Mouse (Mus musculus) testis, adult 2 months (tissue): ENCODE results near the gene Ift20. TPM values are rescaled to one million over a fixed set of nuclear protein-coding genes. Genes with fewer than 3 reads are reported as not detected.
"Not testable (repeated sequence)": the region's sequence is repeated elsewhere in the genome, so short reads cannot be mapped to it uniquely, and the experiment has no call there.

ENCODE experiments used
- H3K27ac ChIP-seq: fragments of 200-500 bp; 2 replicates; pipeline ENCODE4 v1.5.1; 2012; ENCODE audit warnings: low read depth, low read length; ENCODE audit not compliant: control insufficient read depth, insufficient read depth
- H3K27me3 ChIP-seq: fragments of 200-500 bp; 2 replicates; pipeline ENCODE4 v1.6.1; 2012; ENCODE audit warnings: mild to moderate bottlenecking, low read length, moderate library complexity; ENCODE audit not compliant: control insufficient read depth, insufficient read depth
- H3K36me3 ChIP-seq: fragments of 200-500 bp; 2 replicates; pipeline ENCODE4 v1.6.1; 2012; ENCODE audit warnings: mild to moderate bottlenecking, low read length; ENCODE audit not compliant: control insufficient read depth, insufficient read depth
- H3K4me1 ChIP-seq: fragments of 200-500 bp; 2 replicates; pipeline ENCODE4 v1.6.1; 2012; ENCODE audit warnings: low read length; ENCODE audit not compliant: control insufficient read depth, insufficient read depth
- H3K4me3 ChIP-seq: fragments of 200-500 bp; 2 replicates; pipeline ENCODE4 v1.5.1; 2012; ENCODE audit warnings: low read depth, mild to moderate bottlenecking, low read length, moderate library complexity, mixed read lengths; ENCODE audit not compliant: control insufficient read depth
- CTCF ChIP-seq: fragments of 200-500 bp; IDR thresholded peaks from 2 replicates; pipeline ENCODE4 v1.5.1; 2012; ENCODE audit warnings: low read depth, mild to moderate bottlenecking, inconsistent platforms, low read length, moderate library complexity; ENCODE audit not compliant: control insufficient read depth, insufficient read depth, insufficient replicate concordance
- POLR2A ChIP-seq: fragments of 200-500 bp; IDR thresholded peaks from 2 replicates; pipeline ENCODE4 v1.6.1; 2012; ENCODE audit warnings: low read depth, mild to moderate bottlenecking, inconsistent platforms, low read length, moderate library complexity; ENCODE audit not compliant: control insufficient read depth
- polyA plus RNA-seq: library from polyadenylated mRNA; depleted of rRNA; stranded (reverse); fragments of >200 nt; gene quantifications from 2 replicates; pipeline ENCODE4 v1.2.3, GENCODE M21; 2012

Ift20 gene
- polyA plus RNA-seq, 1 experiment: 62.1 TPM

DNA sequence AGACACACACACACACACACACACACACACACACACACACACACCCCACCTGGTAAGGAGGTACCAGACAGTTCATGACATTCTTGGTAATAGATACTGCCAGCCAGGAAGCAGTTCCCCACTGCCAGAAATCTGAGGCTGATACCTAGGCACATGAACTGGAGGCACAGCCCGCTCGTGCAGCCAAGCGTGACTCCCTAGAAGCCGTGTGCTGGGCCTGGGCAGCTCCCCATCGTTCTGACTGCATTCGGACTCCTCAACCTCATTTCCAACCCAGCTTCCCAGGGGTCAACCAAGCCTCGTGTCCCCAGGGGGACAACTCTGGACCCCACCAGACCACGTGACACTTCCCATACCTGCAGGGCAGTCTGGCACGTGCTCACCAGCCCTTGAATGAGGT lies 7.4 kb upstream of the Ift20 start:
- H3K27me3 ChIP-seq: no peaks in the 10 kb centered on the region
- TF ChIP-seq CTCF (no peak), POLR2A (no peak)
- no peaks in the 10 kb centered on the region for H3K4me1 ChIP-seq
- H3K4me3 ChIP-seq: no peak overlapping the region
- no peak overlapping the region for H3K27ac ChIP-seq
- no peaks in the 10 kb centered on the region; the same call in 1 of the 2 replicates for H3K36me3 ChIP-seq

DNA sequence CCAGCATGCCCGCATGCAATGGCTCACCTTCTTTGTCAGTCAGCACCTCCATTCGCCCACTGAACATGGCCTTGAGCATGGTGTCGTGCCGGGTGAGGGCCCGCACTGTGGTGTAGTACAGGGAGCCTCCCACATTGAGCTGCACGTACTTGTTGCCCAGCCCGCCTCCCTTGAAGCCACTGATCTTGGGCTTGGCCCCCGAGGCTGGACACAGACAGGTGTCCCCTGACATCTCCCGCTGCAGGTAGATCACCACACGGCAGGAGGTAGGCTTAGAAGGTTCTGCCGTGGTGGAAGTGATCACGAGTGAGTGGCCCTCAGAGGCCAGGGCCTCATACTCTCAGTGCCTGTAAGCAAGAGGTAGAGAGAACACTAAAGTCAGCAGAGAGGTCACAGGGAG lies 6.2 kb upstream of the Ift20 start:
- TF ChIP-seq CTCF (no peak), POLR2A (no peak)
- H3K4me3 ChIP-seq: no peak overlapping the region
- H3K36me3 ChIP-seq: no peaks in the 10 kb centered on the region; the same call in 1 of the 2 replicates
- no peak overlapping the region for H3K27ac ChIP-seq
- no peaks in the 10 kb centered on the region for H3K4me1 ChIP-seq
- H3K27me3 ChIP-seq: no peaks in the 10 kb centered on the region

DNA sequence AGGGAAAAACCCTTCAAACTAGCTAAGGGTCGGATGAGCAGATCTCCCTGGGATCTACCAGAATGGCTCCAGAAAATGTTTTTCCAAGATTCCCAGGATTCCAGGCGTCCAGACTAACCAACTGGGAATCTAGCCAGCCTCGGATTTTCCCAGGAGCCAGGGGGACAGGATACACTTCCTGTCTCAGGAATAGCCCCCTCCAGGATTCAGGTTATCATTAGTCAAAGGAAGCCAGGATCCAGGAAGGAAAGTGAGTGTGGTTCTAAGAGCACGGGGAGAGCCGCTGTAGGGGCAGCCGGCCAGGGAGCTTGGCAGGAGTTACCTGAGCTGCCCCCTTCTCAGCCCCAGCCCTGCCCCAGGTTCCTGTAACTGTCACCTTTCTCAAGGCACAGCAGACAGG lies 5.1 kb upstream of the Ift20 start:
- no peak overlapping the region for H3K27ac ChIP-seq
- H3K36me3 ChIP-seq: no peaks in the 10 kb centered on the region
- H3K4me1 ChIP-seq: no peaks in the 10 kb centered on the region
- H3K4me3 ChIP-seq: no peak overlapping the region
- TF ChIP-seq POLR2A (no peak), CTCF (no peak)
- no peaks in the 10 kb centered on the region for H3K27me3 ChIP-seq

DNA sequence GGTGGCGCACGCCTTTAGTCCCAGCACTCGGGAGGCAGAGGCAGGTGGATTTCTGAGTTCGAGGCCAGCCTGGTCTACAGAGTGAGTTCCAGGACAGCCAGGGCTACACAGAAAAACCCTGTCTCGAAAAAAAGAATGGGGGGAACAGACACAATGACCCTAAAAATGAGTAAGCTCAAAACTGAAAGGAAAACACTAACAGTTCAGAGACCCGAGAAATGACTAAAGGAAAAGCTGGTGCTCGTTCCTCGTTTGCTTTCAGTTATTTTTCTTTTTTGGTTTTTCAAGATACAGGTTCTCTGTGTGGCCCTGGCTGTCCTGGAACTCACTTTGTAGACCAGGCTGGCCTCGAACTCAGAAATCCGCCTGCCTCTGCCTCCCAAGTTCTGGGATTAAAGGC lies 4.6 kb upstream of the Ift20 start:
- not testable (repeated sequence) for H3K27me3 ChIP-seq, H3K36me3 ChIP-seq, H3K4me3 ChIP-seq, H3K4me1 ChIP-seq, H3K27ac ChIP-seq

DNA sequence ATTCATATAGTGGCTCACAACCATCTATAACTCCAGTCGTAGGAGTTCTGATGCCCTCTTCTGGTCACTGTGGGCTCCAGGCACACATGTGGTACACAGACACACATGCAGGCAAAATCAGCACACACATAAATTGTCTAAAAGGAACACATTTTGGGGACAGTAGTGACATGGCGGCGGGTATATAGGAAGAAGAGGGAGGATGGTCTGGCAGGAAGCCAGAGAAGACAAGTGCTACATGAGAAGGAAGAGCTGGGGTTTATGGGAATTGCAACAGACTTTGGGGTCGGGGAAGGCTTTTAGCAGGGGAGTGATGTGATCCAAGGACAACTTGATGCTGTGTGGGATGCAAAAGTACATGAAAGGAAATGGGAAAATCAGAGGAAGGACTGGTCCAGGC lies 1.6 kb upstream of the Ift20 start:
- Histone ChIP-seq H3K4me3 (no peak overlapping the region), H3K27me3 (no peaks in the 10 kb centered on the region), H3K27ac (no peak overlapping the region), H3K4me1 (peaks cover 2% of the 10 kb centered on the region), H3K36me3 (peaks cover 2% of the 10 kb centered on the region; the same call in 1 of the 2 replicates)
- TF ChIP-seq POLR2A (no peak), CTCF (no peak)

DNA sequence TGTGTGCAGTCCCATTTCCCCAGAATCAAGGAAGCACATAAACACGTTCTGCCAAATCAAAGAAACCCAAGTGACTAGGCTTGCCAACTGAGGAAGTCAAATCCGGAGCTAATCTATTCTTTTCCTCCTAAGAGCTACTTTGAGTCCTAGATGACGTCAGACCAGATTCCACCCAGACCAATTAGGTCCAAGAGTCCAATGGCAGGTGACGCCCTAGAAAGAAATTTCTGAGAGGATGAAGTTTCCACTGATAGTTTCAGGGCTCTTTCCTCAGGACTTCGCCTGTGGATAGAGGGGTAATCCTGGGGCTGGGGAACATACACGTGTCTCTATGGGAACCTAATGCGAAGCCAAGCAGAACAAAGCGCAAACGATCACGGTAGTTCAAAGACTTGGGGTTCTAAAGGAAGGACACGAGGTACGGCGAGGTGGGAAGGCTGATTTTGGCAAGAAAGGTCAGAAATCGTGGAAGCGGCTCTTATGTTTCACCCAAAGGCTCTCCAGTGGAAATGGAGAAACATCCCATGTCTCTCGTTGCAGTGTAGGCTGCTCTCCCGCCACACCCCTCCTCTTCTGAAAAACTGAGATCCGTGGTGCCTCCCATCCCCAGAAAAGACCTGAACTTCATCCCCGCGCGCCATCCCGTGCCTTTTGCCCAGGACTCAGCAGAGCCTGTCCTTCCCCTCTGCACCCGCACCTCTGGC lies 633 bp upstream of the Ift20 start:
- peak overlapping the region; percentile 100 for H3K4me3 ChIP-seq
- H3K27me3 ChIP-seq: no peaks in the 10 kb centered on the region
- H3K36me3 ChIP-seq: peaks cover 3% of the 10 kb centered on the region
- peaks cover 2% of the 10 kb centered on the region for H3K4me1 ChIP-seq
- no peak for TF ChIP-seq POLR2A
- TF ChIP-seq CTCF: no peak
- peak overlapping the region; percentile 55 for H3K27ac ChIP-seq

DNA sequence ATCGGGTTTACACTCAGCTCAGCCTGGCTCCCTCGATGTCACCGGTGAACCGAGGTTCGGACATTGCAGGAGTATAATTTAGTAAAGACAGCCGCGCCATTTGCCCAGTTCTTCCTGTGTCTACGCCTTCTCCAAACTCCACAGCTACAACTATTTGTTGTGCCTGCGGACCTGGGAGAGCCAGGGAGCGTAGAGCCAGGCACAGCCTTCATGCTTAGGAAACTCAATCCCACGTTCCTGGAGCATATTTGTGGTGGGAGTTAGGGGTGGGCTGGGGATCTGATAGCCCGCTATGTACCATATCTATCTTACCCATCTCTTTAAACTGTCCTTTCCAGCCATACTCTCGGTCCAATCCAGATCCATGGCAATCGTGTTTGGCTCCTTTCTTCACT lies 526 bp downstream of the Ift20 start:
- peak overlapping the region; percentile 99 for H3K27ac ChIP-seq
- H3K4me1 ChIP-seq: peaks cover 2% of the 10 kb centered on the region
- peak overlapping the region; percentile 100 for H3K4me3 ChIP-seq
- no peaks in the 10 kb centered on the region for H3K27me3 ChIP-seq
- no peak for TF ChIP-seq CTCF
- TF ChIP-seq POLR2A: no peak
- peaks cover 4% of the 10 kb centered on the region for H3K36me3 ChIP-seq

DNA sequence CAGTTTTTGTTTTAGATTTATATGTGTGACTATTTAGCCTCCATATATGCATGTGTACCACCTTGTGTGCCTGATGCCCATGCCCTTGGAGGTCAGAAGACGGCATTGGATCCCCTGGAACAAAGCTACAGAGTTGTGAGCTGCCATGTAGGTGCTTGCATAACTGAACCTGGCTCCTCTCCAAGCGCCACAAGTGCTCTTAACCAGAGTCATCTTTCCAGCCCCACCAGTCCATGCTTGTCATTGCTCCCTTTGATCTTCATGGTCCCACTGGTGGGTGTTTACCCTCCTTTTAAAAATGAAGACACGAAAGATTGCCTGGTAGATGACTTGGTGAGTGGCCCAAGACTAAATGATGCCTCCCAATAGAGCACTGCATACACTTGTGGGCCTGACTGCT lies 4.2 kb downstream of the Ift20 start:
- Histone ChIP-seq H3K4me1 (peaks cover 2% of the 10 kb centered on the region), H3K27me3 (no peaks in the 10 kb centered on the region), H3K4me3 (no peak overlapping the region), H3K36me3 (peaks cover 5% of the 10 kb centered on the region), H3K27ac (no peak overlapping the region)
- no peak for TF ChIP-seq POLR2A
- no peak for TF ChIP-seq CTCF
